Mouse (Mus musculus) forebrain, embryonic 12.5 days (tissue): ENCODE measurements at regions not wholly inside any gene's neighbourhood (a gene's known extent, or its start where the extent isn't known, plus 50 kb on each side); places are given as distances from the start of the nearest gene placed in this dataset.

Source experiments
- ATAC-seq: fragments of 200-750 bp; cut with Nextera tagmentation; 2 replicates; pipeline ENCODE4 v1.8.0; 2017; ENCODE audit warnings: moderate TSS enrichment; ENCODE audit not compliant: low FRiP score
- H3K27ac ChIP-seq: fragments of 300-500 bp; sonication (generic); 2 replicates; pipeline ENCODE4 v1.5.1; 2016; ENCODE audit warnings: mild to moderate bottlenecking
- H3K27me3 ChIP-seq: fragments of 300-500 bp; sonication (generic); 2 replicates; pipeline ENCODE4 v1.6.1; 2016; ENCODE audit warnings: mild to moderate bottlenecking
- H3K36me3 ChIP-seq: fragments of 300-500 bp; sonication (generic); replicated peaks from 2 replicates; pipeline ENCODE4 v1.6.1; 2016; ENCODE audit warnings: mild to moderate bottlenecking
- H3K4me1 ChIP-seq: fragments of 300-500 bp; sonication (generic); 2 replicates; pipeline ENCODE4 v1.6.1; 2016
- H3K4me2 ChIP-seq: fragments of 300-500 bp; sonication (generic); 2 replicates; pipeline ENCODE4 v1.6.1; 2016; ENCODE audit warnings: mild to moderate bottlenecking, moderate library complexity
- H3K4me3 ChIP-seq: fragments of 300-500 bp; sonication (generic); replicated peaks from 2 replicates; pipeline ENCODE4 v1.5.1; 2016; ENCODE audit warnings: mild to moderate bottlenecking
- H3K9ac ChIP-seq: fragments of 300-500 bp; sonication (generic); 2 replicates; pipeline ENCODE4 v1.6.1; 2016; ENCODE audit warnings: mild to moderate bottlenecking
- H3K9me3 ChIP-seq: fragments of 300-500 bp; sonication (generic); 2 replicates; pipeline ENCODE4 v1.6.1; 2016
- WGBS: fragments of 180-500 bp; shearing (Covaris S2); methylation state at CpG from one replicate; pipeline ENCODE4 v1.1.7; 2016; 5-methylcytosine and 5-hydroxymethylcytosine counted together

- H3K27me3 ChIP-seq, result no peaks in the 10 kb centered on the region
- ATAC-seq, result peak; percentile 87
- H3K4me3 ChIP-seq, result no peak overlapping the region
- H3K4me1 ChIP-seq, result peaks cover 6% of the 10 kb centered on the region
- no peaks in the 10 kb centered on the region for H3K9me3 ChIP-seq
- WGBS, result 27% methylated on average over 10 of the region's 10 CpGs
- H3K36me3 ChIP-seq, result no peaks in the 10 kb centered on the region
- H3K4me2 ChIP-seq, result peak overlapping the region; percentile 34
- no peak overlapping the region for H3K27ac ChIP-seq
- no peak overlapping the region for H3K9ac ChIP-seq
Observed at GRCm38 (mm10) chr9:91227673-91228440, 134.4 kb upstream of the Zic4 start.

- no peak for ATAC-seq
- Histone ChIP-seq H3K9ac (no peak overlapping the region), H3K36me3 (no peaks in the 10 kb centered on the region), H3K27ac (no peak overlapping the region), H3K9me3 (no peaks in the 10 kb centered on the region), H3K4me1 (peaks cover 6% of the 10 kb centered on the region), H3K4me2 (no peak overlapping the region), H3K4me3 (no peak overlapping the region), H3K27me3 (no peaks in the 10 kb centered on the region)
- WGBS, result 56% methylated on average over 5 of the region's 5 CpGs
Observed at GRCm38 (mm10) chr9:91228525-91228924, 133.7 kb upstream of the Zic4 start.

- H3K9me3 ChIP-seq, result no peaks in the 10 kb centered on the region
- no peak overlapping the region for H3K9ac ChIP-seq
- no peaks in the 10 kb centered on the region for H3K36me3 ChIP-seq
- WGBS, result 83% methylated on average over 1 of the region's 1 CpGs
- no peak overlapping the region for H3K4me2 ChIP-seq
- ATAC-seq, result no peak
- no peak overlapping the region for H3K4me3 ChIP-seq
- H3K27ac ChIP-seq, result no peak overlapping the region
- no peaks in the 10 kb centered on the region for H3K27me3 ChIP-seq
- H3K4me1 ChIP-seq, result no peaks in the 10 kb centered on the region
Observed at GRCm38 (mm10) chr9:91253886-91254285, 108.3 kb upstream of the Zic4 start.

GRCm38 (mm10) chr9:91291340-91291739, 70.9 kb upstream of the Zic4 start:
- Histone ChIP-seq H3K4me2 (no peak overlapping the region), H3K9me3 (no peaks in the 10 kb centered on the region), H3K9ac (no peak overlapping the region), H3K36me3 (no peaks in the 10 kb centered on the region), H3K4me1 (no peaks in the 10 kb centered on the region), H3K4me3 (no peak overlapping the region), H3K27me3 (no peaks in the 10 kb centered on the region), H3K27ac (no peak overlapping the region)
- no peak for ATAC-seq
- 77% methylated on average over 3 of the region's 3 CpGs for WGBS
